Mouse (Mus musculus) limb, embryonic 11.5 days (tissue): ENCODE results near the gene Kctd10. TPM values are rescaled to one million over a fixed set of nuclear protein-coding genes. Genes with fewer than 3 reads are reported as not detected.

Experiments used
- ATAC-seq: fragments of 200-750 bp; cut with Nextera tagmentation; 2 replicates; pipeline ENCODE4 v1.8.0; 2017; ENCODE audit warnings: low read depth; ENCODE audit not compliant: insufficient number of reproducible peaks, low FRiP score, low TSS enrichment
- DNase-seq: peaks from one replicate; pipeline ENCODE4 v3.0.0-alpha.2; 2015; ENCODE audit warnings: low spot score
- H3K27ac ChIP-seq: fragments of 300-500 bp; sonication (generic); replicated peaks from 2 replicates; pipeline ENCODE4 v1.5.1; 2014; ENCODE audit warnings: low read depth, mild to moderate bottlenecking, low read length
- H3K27me3 ChIP-seq: fragments of 300-500 bp; sonication (generic); 2 replicates; pipeline ENCODE4 v1.6.1; 2014; ENCODE audit warnings: mild to moderate bottlenecking, low read length, mixed read lengths; ENCODE audit not compliant: control insufficient read depth, insufficient read depth
- H3K36me3 ChIP-seq: fragments of 300-500 bp; sonication (generic); 2 replicates; pipeline ENCODE4 v1.6.1; 2014; ENCODE audit warnings: mild to moderate bottlenecking, low read length, moderate library complexity, mixed read lengths; ENCODE audit not compliant: control insufficient read depth, insufficient read depth
- H3K4me1 ChIP-seq: fragments of 300-500 bp; sonication (generic); 2 replicates; pipeline ENCODE4 v1.6.1; 2014; ENCODE audit warnings: low read length, mixed read lengths; ENCODE audit not compliant: control insufficient read depth, insufficient read depth
- H3K4me2 ChIP-seq: fragments of 300-500 bp; sonication (generic); 2 replicates; pipeline ENCODE4 v1.6.1; 2014; ENCODE audit warnings: low read depth, mild to moderate bottlenecking, moderate library complexity; ENCODE audit not compliant: severe bottlenecking
- H3K4me3 ChIP-seq: fragments of 300-500 bp; sonication (generic); 2 replicates; pipeline ENCODE4 v1.5.1; 2014; ENCODE audit warnings: low read depth, low read length
- H3K9ac ChIP-seq: fragments of 300-500 bp; sonication (generic); 2 replicates; pipeline ENCODE4 v1.6.1; 2014; ENCODE audit warnings: mild to moderate bottlenecking, low read length
- H3K9me3 ChIP-seq: fragments of 300-500 bp; sonication (generic); 2 replicates; pipeline ENCODE4 v1.6.1; 2016; ENCODE audit warnings: low read length; ENCODE audit not compliant: control insufficient read depth
- WGBS: fragments of 180-500 bp; shearing (Covaris S2); extraction: QIAGEN DNeasy Blood & Tissue Kit; methylation state at CpG from one replicate; pipeline ENCODE4 v1.1.7; 2014; 5-methylcytosine and 5-hydroxymethylcytosine counted together
- polyA plus RNA-seq: library from polyadenylated mRNA; unstranded; fragments of >200 nt; fragmentation: Nextera tagmentation; extraction: Ambion mirVana; gene quantifications from 2 replicates; pipeline ENCODE4 v1.2.1, GENCODE M21; 2014

The Kctd10 gene
- polyA plus RNA-seq, 1 experiment from 2014 or later = 88.6 TPM

GRCm38 (mm10) chr5:114416855-114417254 lies 36.5 kb upstream of the Kctd10 start:
- ATAC-seq (no peak), DNase-seq (no peak)
- Histone ChIP-seq H3K4me3 (no peak overlapping the region), H3K9me3 (no peaks in the 10 kb centered on the region), H3K9ac (no peak overlapping the region), H3K27ac (no peak overlapping the region), H3K4me1 (no peaks in the 10 kb centered on the region), H3K36me3 (peaks cover 45% of the 10 kb centered on the region), H3K27me3 (no peaks in the 10 kb centered on the region), H3K4me2 (no peak overlapping the region)
- 91% methylated on average over 8 of the region's 8 CpGs for WGBS

DNA sequence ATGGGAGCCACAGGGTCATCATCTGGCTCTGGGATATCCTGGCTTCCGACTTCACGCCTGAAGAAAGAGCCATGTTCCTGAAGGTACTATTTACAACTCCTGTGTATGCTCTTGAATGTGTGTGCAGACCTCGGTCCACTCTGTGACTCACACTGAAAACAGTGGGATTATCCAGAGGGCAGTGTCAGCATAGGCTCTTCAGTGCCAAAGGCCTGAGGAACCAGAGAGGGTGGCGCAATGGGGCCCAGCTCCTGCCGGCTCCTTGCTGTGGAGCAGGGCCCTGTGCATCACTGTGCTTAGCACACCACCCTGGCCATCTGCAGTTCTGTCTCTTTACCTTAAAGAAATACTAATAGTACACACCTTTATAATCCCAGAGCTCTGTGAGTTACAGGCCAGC lies 35.3 kb upstream of the Kctd10 start:
- Histone ChIP-seq H3K9ac (no peak overlapping the region), H3K4me1 (no peaks in the 10 kb centered on the region), H3K27ac (no peak overlapping the region), H3K27me3 (no peaks in the 10 kb centered on the region), H3K4me2 (no peak overlapping the region), H3K4me3 (no peak overlapping the region), H3K36me3 (peaks cover 48% of the 10 kb centered on the region), H3K9me3 (no peaks in the 10 kb centered on the region)
- 91% methylated on average over 5 of the region's 5 CpGs for WGBS
- no peak for ATAC-seq
- no peak for DNase-seq

- Histone ChIP-seq H3K36me3 (peaks cover 47% of the 10 kb centered on the region), H3K27ac (no peak overlapping the region), H3K9me3 (no peaks in the 10 kb centered on the region), H3K4me2 (no peak overlapping the region), H3K9ac (no peak overlapping the region), H3K4me1 (no peaks in the 10 kb centered on the region), H3K4me3 (no peak overlapping the region), H3K27me3 (no peaks in the 10 kb centered on the region)
- ATAC-seq (no peak), DNase-seq (no peak)
- 79% methylated on average over 16 of the region's 16 CpGs for WGBS
These were observed 32.9 kb upstream of the Kctd10 start for GRCm38 (mm10) chr5:114413067-114413735.

DNA sequence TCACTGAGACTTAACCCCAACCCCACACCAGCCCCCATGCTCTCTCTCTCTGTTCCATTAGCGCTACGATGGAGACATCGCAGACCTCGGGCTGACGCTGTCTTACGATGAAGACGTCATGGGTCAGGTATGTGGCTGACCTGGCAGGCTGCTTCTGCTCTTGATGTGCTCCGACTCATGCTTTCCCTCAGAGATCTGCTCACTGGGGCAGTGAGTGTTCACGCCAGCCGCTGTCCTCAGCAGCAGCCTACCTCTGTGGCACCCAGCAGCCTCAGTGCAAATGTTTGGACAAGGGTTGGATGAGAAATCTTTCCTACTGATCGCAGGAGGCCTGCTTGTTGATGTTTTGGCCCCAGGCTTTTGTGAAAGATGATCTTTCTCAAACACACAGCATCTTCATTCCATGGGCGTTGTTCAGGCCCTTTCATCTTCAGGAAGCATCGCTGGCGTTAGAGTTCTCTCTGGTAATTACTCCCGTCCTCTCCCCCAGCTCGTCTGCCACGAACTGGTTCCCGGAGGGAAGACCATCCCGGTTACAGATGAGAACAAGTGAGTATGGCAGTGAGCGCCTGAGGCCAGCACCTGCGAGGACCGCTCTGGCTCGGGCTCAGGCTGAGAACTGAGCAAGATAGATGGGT lies 32.2 kb upstream of the Kctd10 start:
- no peak for ATAC-seq
- H3K9ac ChIP-seq = no peak overlapping the region
- peaks cover 45% of the 10 kb centered on the region for H3K36me3 ChIP-seq
- WGBS = 75% methylated on average over 23 of the region's 23 CpGs
- H3K9me3 ChIP-seq = no peaks in the 10 kb centered on the region
- DNase-seq = no peak
- no peaks in the 10 kb centered on the region for H3K4me1 ChIP-seq
- H3K4me2 ChIP-seq = no peak overlapping the region
- H3K27me3 ChIP-seq = no peaks in the 10 kb centered on the region
- no peak overlapping the region for H3K4me3 ChIP-seq
- H3K27ac ChIP-seq = no peak overlapping the region

DNA sequence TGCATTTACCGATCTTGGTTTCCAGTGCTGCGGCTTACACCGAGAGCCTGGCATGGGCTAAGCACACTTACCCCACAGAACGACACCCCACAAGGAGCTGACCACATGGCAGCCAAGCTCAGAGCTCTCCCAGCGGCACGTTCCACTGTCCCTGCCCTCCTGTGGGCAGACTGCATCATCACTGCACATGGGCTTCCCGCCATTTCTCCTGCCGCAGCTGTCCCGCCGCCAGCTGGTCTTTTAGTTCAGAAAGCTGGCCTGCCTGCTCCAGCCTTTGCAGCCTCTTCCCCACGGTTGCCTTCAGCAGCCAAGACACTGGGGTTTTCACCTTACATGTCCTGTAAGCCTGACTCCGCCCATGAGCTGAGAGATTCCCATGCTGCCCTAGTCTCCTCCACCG lies 30.1 kb upstream of the Kctd10 start:
- no peak overlapping the region for H3K4me2 ChIP-seq
- 92% methylated on average over 13 of the region's 13 CpGs for WGBS

DNA sequence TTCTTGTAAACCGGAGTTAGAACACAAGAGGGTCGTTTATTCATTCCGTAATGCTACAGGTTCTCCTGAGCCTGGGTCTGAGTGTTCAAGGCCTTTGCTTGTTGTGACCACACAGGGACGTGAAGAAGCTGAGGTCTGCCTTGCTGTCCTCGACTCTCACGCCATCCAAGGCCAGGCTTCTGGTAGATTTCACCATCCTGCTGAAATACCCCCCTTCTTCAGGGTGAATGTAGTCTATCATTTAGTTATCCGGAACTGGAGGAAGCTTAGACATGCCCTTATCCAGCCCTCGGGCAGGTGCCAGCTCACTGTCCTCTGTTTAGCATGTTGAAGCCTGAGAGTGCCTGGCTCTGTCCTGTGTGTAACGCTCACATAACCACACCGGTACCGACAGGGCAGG lies 28.5 kb upstream of the Kctd10 start:
- no peak overlapping the region for H3K9ac ChIP-seq
- no peak for ATAC-seq
- no peak overlapping the region for H3K27ac ChIP-seq
- H3K4me3 ChIP-seq = no peak overlapping the region
- WGBS = 92% methylated on average over 11 of the region's 11 CpGs
- H3K9me3 ChIP-seq = no peaks in the 10 kb centered on the region
- no peaks in the 10 kb centered on the region for H3K4me1 ChIP-seq
- H3K36me3 ChIP-seq = peaks cover 46% of the 10 kb centered on the region
- H3K27me3 ChIP-seq = no peaks in the 10 kb centered on the region
- no peak overlapping the region for H3K4me2 ChIP-seq
- no peak for DNase-seq

More for the DNA sequence above, 30.1 kb upstream of the Kctd10 start:
- no peak overlapping the region for H3K4me3 ChIP-seq
- no peaks in the 10 kb centered on the region for H3K4me1 ChIP-seq
- DNase-seq = no peak
- H3K9ac ChIP-seq = no peak overlapping the region
- H3K27ac ChIP-seq = no peak overlapping the region
- no peaks in the 10 kb centered on the region for H3K27me3 ChIP-seq
- peaks cover 38% of the 10 kb centered on the region for H3K36me3 ChIP-seq
- no peak for ATAC-seq
- no peaks in the 10 kb centered on the region for H3K9me3 ChIP-seq

GRCm38 (mm10) chr5:114407810-114408209 lies 27.5 kb upstream of the Kctd10 start:
- H3K36me3 ChIP-seq = peaks cover 47% of the 10 kb centered on the region
- H3K27ac ChIP-seq = no peak overlapping the region
- no peak overlapping the region for H3K9ac ChIP-seq
- ATAC-seq (no peak), DNase-seq (no peak)
- no peaks in the 10 kb centered on the region for H3K9me3 ChIP-seq
- no peaks in the 10 kb centered on the region for H3K27me3 ChIP-seq
- WGBS = 92% methylated on average over 9 of the region's 9 CpGs
- H3K4me2 ChIP-seq = no peak overlapping the region
- H3K4me1 ChIP-seq = no peaks in the 10 kb centered on the region
- H3K4me3 ChIP-seq = no peak overlapping the region

DNA sequence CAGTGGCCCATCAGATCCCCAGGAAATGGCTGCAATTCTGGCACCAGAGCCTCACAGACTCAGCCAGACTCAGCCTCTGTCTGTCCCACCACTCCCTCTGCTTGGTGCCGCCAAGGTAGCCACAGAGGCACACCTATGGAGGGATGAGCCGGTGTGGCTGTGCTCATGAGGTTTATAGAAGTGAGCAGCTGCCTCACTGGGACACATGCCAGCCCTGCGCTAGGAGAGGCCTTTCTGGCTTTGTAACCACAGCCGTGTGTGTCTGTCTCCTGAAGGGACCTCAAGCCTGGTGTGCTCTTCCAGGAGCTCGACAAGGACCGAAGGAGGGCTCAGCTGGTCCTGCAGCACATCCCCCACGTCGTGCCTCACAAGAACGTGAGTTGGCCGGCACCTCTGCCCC lies 27.0 kb upstream of the Kctd10 start:
- Histone ChIP-seq H3K4me1 (no peaks in the 10 kb centered on the region), H3K9ac (no peak overlapping the region), H3K36me3 (peaks cover 47% of the 10 kb centered on the region), H3K4me3 (no peak overlapping the region), H3K9me3 (no peaks in the 10 kb centered on the region), H3K4me2 (no peak overlapping the region), H3K27ac (no peak overlapping the region), H3K27me3 (no peaks in the 10 kb centered on the region)
- ATAC-seq = no peak
- WGBS = 92% methylated on average over 10 of the region's 10 CpGs
- DNase-seq = no peak
